Mouse (Mus musculus) hindbrain, postnatal 0 days (tissue): ENCODE measurements around the gene Higd1a. TPM values are rescaled to one million over a fixed set of nuclear protein-coding genes. Genes with fewer than 3 reads are reported as not detected.

Experiments used
- ATAC-seq: fragments of 200-750 bp; cut with Nextera tagmentation; 2 replicates; pipeline ENCODE4 v1.8.0; 2017; ENCODE audit warnings: mild to moderate bottlenecking, moderate TSS enrichment, moderate library complexity
- DNase-seq: peaks from one replicate; pipeline ENCODE4 v3.0.0-alpha.2; 2015; ENCODE audit warnings: low spot score
- H3K27ac ChIP-seq: fragments of 300-500 bp; sonication (generic); 2 replicates; pipeline ENCODE4 v1.5.1; 2014; ENCODE audit warnings: mild to moderate bottlenecking
- H3K27me3 ChIP-seq: fragments of 300-500 bp; sonication (generic); 2 replicates; pipeline ENCODE4 v1.6.1; 2014; ENCODE audit warnings: low read length, mixed read lengths; ENCODE audit not compliant: insufficient read depth
- H3K36me3 ChIP-seq: fragments of 300-500 bp; sonication (generic); 2 replicates; pipeline ENCODE4 v1.6.1; 2014; ENCODE audit warnings: low read length, mixed read lengths; ENCODE audit not compliant: insufficient read depth
- H3K4me1 ChIP-seq: fragments of 300-500 bp; sonication (generic); 2 replicates; pipeline ENCODE4 v1.6.1; 2014; ENCODE audit warnings: antibody characterized with exemption, low read length, mixed read lengths; ENCODE audit not compliant: insufficient read depth
- H3K4me2 ChIP-seq: fragments of 300-500 bp; sonication (generic); 2 replicates; pipeline ENCODE4 v1.6.1; 2014; ENCODE audit warnings: low read depth, mild to moderate bottlenecking, low read length, moderate library complexity, mixed read lengths
- H3K4me3 ChIP-seq: fragments of 300-500 bp; sonication (generic); 2 replicates; pipeline ENCODE4 v1.5.1; 2014; ENCODE audit warnings: low read length
- H3K9ac ChIP-seq: fragments of 300-500 bp; sonication (generic); replicated peaks from 2 replicates; pipeline ENCODE4 v1.6.1; 2014; ENCODE audit warnings: mild to moderate bottlenecking, low read length, moderate library complexity, mixed read lengths
- H3K9me3 ChIP-seq: fragments of 300-500 bp; sonication (generic); 2 replicates; pipeline ENCODE4 v1.6.1; 2016; ENCODE audit warnings: low read length, mixed read lengths
- CTCF ChIP-seq: IDR thresholded peaks from 2 replicates; pipeline ENCODE4 v1.5.1; 2016; ENCODE audit warnings: antibody characterized with exemption, control low read depth, low read depth
- WGBS: fragments of 180-500 bp; shearing (Covaris S2); extraction: QIAGEN DNeasy Blood & Tissue Kit; methylation state at CpG from one replicate; pipeline ENCODE4 v1.1.7; 2014; 5-methylcytosine and 5-hydroxymethylcytosine counted together
- polyA plus RNA-seq: library from polyadenylated mRNA; unstranded; fragments of >200 nt; fragmentation: Nextera tagmentation; extraction: Ambion mirVana; gene quantifications from 2 replicates; pipeline ENCODE4 v1.2.1, GENCODE M21; 2015
- total RNA-seq: library from RNA; depleted of rRNA; stranded (reverse); fragments of >200 nt; gene quantifications from 2 replicates; pipeline ENCODE4 v1.2.3, GENCODE M21; 2014

Gene Higd1a
- total and polyA plus RNA-seq, 2 experiments from 2014 or later = 27.2 to 197 TPM

GRCm38 (mm10) chr9:121869432-121869831 is 11.3 kb upstream of the Higd1a start:
- Histone ChIP-seq H3K4me2 (no peak overlapping the region), H3K27me3 (no peaks in the 10 kb centered on the region), H3K9me3 (no peaks in the 10 kb centered on the region), H3K4me3 (no peak overlapping the region), H3K4me1 (no peaks in the 10 kb centered on the region), H3K9ac (no peak overlapping the region), H3K27ac (no peak overlapping the region), H3K36me3 (no peaks in the 10 kb centered on the region)
- no peak for DNase-seq
- no peak for TF ChIP-seq CTCF
- 87% methylated on average over 5 of the region's 5 CpGs for WGBS
- ATAC-seq = no peak

- no peak overlapping the region for H3K4me3 ChIP-seq
- H3K4me2 ChIP-seq = no peak overlapping the region
- WGBS = 80% methylated on average over 6 of the region's 6 CpGs
Observed at GRCm38 (mm10) chr9:121868236-121868635, 10.1 kb upstream of the Higd1a start.

GRCm38 (mm10) chr9:121867632-121868031 is 9.5 kb upstream of the Higd1a start:
- Histone ChIP-seq H3K4me2 (no peak overlapping the region), H3K9ac (no peak overlapping the region), H3K9me3 (no peaks in the 10 kb centered on the region), H3K4me1 (no peaks in the 10 kb centered on the region), H3K4me3 (no peak overlapping the region), H3K27me3 (no peaks in the 10 kb centered on the region), H3K27ac (no peak overlapping the region), H3K36me3 (no peaks in the 10 kb centered on the region)
- 90% methylated on average over 6 of the region's 6 CpGs for WGBS
- DNase-seq (no peak), ATAC-seq (no peak)
- TF ChIP-seq CTCF = no peak

More at GRCm38 (mm10) chr9:121868236-121868635, 10.1 kb upstream of the Higd1a start:
- Histone ChIP-seq H3K27me3 (no peaks in the 10 kb centered on the region), H3K4me1 (no peaks in the 10 kb centered on the region), H3K9me3 (no peaks in the 10 kb centered on the region), H3K9ac (no peak overlapping the region), H3K36me3 (no peaks in the 10 kb centered on the region), H3K27ac (no peak overlapping the region)
- ATAC-seq (no peak), DNase-seq (no peak)
- no peak for TF ChIP-seq CTCF

DNA sequence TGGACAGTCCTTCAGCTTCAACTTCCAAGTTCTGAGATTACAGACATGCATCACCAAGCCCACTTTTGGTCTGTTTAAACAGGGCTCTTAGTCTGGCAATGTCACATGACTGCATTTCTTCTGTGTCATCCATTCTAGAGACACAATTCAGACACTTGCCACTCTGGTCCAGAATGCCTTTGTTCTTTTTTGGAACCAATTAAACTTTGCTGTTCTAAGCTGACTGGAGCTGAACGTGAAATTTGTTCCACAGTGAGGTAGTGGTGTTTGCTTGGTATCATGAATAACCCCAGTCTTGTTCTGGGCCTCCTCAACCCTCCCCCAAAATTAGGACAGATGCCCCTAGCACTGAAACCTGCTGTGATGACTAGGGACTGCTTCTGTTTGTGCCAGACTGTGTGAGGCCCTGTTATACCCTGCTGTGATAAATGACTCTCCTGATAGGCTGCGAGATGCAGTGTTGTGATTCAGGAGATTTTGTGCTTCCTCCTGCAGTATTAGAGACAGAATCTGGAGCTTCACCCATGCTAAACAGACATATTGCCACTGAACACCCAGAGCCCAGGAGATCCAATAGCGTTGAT is 7.4 kb upstream of the Higd1a start:
- Histone ChIP-seq H3K27ac (no peak overlapping the region), H3K4me3 (no peak overlapping the region), H3K9me3 (no peaks in the 10 kb centered on the region), H3K36me3 (no peaks in the 10 kb centered on the region), H3K9ac (no peak overlapping the region), H3K4me1 (no peaks in the 10 kb centered on the region), H3K27me3 (no peaks in the 10 kb centered on the region), H3K4me2 (no peak overlapping the region)
- peak; percentile 19 for DNase-seq
- peak; percentile 47; the same call in 1 of the 2 replicates for ATAC-seq
- no peak for TF ChIP-seq CTCF
- WGBS = 26% methylated on average over 3 of the region's 3 CpGs

- Histone ChIP-seq H3K27me3 (no peaks in the 10 kb centered on the region), H3K27ac (no peak overlapping the region), H3K4me1 (no peaks in the 10 kb centered on the region), H3K36me3 (no peaks in the 10 kb centered on the region), H3K9me3 (no peaks in the 10 kb centered on the region), H3K4me3 (no peak overlapping the region), H3K9ac (no peak overlapping the region), H3K4me2 (no peak overlapping the region)
- WGBS = 65% methylated on average over 4 of the region's 4 CpGs
- ATAC-seq (no peak), DNase-seq (no peak)
- TF ChIP-seq CTCF = no peak
Observed at GRCm38 (mm10) chr9:121864837-121865236, 6.7 kb upstream of the Higd1a start.

DNA sequence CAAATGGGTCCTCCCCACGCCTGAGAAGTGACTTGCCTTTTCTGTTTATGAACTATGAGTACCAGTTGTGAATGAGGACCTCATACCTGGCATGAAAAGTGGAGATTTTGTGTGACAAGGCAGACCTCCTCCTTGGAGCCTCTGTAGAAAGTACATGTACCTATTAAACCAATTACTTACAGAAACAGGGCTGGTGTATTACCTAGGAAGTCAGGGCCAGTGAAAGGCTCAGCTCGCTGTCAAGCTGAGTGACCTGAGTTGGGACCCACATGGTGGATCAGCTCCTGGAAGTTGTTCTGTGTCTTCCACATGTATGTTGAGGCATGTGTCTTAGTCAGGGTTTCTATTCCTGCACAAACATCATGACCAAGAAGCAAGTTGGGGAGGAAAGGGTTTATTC is 2.8 kb upstream of the Higd1a start:
- WGBS = 86% methylated on average over 2 of the region's 2 CpGs
- ATAC-seq (no peak), DNase-seq (no peak)
- H3K4me1 ChIP-seq = no peaks in the 10 kb centered on the region
- H3K9me3 ChIP-seq = no peaks in the 10 kb centered on the region
- no peak overlapping the region for H3K27ac ChIP-seq
- no peak overlapping the region for H3K9ac ChIP-seq
- no peak overlapping the region for H3K4me2 ChIP-seq
- no peak for TF ChIP-seq CTCF
- H3K4me3 ChIP-seq = no peak overlapping the region
- H3K36me3 ChIP-seq = no peaks in the 10 kb centered on the region
- H3K27me3 ChIP-seq = no peaks in the 10 kb centered on the region

GRCm38 (mm10) chr9:121859345-121859744 is 1.2 kb upstream of the Higd1a start:
- ATAC-seq (no peak), DNase-seq (no peak)
- Histone ChIP-seq H3K4me1 (0 out of 2 replicates have a peak, but pooled peaks cover 4% of the 10 kb centered on the region), H3K27ac (no peak overlapping the region), H3K9ac (no peak overlapping the region), H3K4me3 (no peak overlapping the region), H3K27me3 (no peaks in the 10 kb centered on the region), H3K9me3 (no peaks in the 10 kb centered on the region), H3K36me3 (no peaks in the 10 kb centered on the region), H3K4me2 (no peak overlapping the region)
- 98% methylated on average over 2 of the region's 2 CpGs for WGBS
- no peak for TF ChIP-seq CTCF
